Mouse (Mus musculus) brain, adult 2 months (tissue): Measurements from ENCODE around the gene Atp6v0b.

Experiments used
- DNase-seq: peaks from one replicate; pipeline ENCODE4 v3.0.0; 2011; ENCODE audit warnings: low read depth, low spot score

Atp6v0b gene

DNA sequence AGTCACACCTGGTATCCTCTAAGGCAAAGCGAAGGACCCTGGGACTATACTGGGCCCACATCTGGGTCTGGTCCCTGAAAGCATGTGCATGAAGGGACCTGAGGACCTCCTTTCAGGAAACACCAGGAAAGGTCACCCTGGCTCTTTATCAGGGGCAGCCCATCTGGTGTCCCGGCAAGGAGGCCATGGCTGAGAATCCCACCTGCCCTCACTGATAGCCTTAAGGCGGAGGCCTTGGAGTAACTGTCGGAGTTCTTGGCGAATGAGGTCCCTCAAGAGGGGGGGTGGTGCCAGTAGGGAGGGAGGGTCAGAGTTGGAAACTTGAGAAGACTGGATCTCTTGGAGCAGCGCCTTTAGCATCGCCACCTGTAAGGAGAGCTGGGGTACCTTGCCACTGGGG lies 15.3 kb downstream of the Atp6v0b start:
- DNase-seq, result no peak

DNA sequence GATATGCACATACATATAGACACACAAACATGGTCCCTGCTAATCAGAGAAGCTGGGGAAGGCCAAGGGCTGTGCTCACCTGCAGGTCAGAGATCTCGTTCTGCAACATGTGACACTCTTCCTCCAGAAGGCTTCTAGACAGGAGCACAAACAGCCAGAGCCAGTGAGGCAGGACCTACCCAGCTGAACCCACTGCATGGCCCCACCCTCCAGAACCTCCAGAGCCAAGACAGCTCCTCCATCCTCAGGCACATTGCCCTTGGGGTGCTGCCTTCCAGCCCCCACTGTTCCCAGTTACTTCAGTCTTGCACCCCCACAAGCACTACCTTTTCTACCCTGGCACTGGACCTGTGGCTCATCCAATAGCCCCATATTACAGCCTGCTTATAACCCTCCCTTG lies 16.7 kb downstream of the Atp6v0b start:
- no peak for DNase-seq

DNA sequence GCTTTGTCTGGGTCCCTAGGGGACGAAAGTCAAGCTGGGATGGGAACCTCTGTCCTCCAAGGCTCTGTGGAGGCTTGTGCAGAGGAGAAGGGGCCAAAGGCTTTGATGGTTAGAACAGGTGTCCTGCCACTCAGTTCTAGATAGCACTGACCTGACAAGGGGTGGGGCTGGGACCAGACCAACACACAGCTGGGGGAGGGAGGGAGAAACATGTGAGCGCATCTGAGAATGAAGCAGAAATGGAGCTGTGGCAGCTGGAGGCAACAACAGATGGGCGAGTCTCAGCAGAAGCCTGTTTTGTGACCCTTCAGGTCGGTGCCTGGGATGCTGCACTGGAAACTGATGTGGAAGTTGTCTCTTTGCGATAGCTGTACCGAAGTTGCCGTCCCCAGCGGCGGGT lies 17.8 kb downstream of the Atp6v0b start:
- no peak for DNase-seq

DNA sequence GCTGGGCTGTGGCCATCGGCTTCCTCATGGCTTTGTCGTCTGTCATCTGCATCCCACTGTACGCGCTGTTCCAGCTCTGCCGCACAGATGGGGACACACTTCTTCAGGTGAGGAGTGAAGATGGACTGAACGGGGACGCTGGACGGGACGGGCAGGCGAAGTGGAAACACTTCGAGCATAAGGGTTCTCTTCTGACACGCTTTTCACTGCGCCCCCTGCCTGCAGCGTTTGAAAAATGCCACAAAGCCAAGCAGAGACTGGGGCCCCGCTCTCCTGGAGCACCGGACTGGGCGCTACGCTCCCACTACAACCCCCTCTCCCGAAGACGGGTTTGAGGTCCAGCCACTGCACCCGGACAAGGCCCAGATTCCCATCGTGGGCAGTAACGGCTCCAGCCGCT lies 19.3 kb downstream of the Atp6v0b start:
- peak; percentile 59 for DNase-seq

DNA sequence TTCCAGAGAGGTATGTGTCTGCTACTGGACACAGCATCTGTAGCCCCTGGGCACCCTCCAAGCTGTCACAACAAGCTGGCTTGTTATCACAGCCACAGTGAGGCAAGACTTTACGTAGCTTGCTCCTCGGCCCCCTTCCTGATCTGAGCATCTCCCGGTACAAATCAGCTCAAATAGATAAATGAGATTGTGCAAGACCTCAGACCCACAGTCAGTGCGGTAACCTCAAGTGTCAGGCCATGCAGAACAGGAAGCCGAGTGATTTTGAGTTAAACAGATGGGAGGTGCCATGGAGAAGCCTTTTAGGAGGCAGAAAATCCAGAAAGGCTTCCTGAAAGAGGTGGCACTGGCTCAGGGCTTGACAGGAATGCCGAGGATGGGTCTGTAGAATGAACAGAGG lies 20.1 kb downstream of the Atp6v0b start:
- DNase-seq, result no peak

DNA sequence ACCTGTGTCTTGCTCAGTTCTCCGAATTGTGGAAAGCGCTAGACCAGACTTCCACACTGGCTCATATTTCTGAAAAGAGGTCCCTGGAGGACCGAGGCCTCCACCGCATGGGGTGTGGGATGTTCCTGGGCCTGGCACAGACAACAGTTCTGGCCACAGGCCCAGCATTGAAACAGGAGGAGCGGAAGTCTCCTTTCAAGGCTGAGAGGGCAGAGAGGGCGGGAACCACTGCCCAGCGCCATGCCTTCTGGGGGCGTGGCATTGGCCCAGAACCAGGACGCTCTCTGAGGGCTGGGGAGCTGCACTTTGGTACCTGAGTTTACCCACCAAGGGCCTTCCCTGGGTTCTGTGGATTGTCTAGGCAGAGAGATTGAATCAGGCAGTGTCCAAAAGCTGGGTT lies 21.1 kb downstream of the Atp6v0b start:
- DNase-seq, result peak; percentile 66

DNA sequence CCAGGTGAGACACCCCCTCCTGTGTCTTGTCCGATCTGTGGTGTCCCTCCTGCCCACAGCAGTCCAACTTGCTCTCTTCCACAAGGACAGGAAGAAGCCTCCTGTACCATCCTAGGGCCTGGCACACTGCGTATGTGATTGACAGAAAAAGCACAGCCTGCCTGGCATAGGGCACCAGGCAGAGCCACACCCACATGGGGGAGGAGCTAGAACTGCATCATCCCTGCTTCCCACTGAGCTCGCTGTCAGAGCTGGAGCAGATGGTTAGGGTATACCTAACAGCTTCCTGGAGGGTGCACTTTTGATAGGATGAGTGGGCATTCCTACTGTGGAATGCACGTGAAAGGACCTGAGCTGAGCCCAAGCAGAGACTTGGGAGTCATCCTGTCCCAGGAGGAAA lies 24.3 kb downstream of the Atp6v0b start:
- DNase-seq, result peak; percentile 85

DNA sequence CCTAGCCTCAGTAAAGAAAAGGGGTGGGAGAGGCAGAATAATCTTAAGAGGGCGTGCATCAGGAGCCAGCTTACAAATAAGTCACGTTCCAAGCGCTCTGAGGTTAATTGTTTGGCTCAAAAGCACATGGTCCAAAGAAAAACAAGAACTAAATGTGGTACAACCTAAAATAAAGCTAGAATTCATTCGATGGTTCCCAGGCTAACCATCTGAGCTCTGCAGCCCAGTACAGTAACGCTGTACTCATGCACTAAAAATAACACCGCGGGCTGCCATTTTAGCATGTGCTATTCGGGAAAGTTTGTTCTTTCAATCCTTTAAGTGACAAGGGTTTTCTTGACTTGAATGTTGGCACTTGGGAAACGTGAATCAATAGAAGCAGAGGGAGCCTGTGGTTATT lies 26.6 kb downstream of the Atp6v0b start:
- peak; percentile 47 for DNase-seq

DNA sequence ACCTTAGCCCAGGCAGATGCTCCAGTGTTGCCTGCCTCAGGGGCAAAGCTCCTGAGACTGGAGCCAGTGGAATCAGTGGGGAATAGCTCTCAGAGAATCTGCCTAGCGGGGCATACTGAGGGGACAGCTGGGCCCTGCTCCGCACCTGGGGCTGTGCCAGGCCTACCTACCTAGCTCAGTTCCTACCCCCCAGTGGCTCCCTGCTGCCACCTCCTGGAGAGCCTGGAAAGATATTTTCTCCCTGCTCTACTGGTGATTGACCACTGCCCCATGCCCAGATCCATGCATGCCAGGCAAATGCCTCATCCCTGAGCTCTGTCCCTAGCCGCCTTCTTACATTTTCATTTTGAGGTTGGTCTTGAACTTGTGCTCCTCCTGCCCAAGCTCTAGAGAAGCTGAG lies 28.3 kb downstream of the Atp6v0b start:
- DNase-seq, result peak; percentile 76

DNA sequence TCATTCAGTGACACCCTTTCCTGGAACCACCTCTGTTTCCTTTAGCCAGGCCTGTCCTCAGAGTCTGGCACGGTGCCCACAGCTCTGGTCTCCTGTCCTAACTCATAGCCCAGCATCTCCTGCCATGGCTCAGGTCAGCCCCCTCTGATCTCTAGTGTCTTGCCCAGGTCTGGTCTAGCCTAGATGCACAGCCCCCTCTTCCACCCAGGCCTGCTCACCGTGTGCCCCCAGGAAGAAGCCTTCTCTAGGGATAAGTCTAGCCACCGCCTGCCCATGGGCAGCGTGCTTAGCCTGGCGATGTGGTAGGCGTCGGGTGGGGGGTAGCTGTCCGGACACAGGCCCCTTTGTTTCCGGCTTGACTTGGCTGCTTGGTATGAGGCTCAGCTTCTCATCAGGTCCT lies 32.0 kb downstream of the Atp6v0b start:
- DNase-seq, result peak; percentile 74

DNA sequence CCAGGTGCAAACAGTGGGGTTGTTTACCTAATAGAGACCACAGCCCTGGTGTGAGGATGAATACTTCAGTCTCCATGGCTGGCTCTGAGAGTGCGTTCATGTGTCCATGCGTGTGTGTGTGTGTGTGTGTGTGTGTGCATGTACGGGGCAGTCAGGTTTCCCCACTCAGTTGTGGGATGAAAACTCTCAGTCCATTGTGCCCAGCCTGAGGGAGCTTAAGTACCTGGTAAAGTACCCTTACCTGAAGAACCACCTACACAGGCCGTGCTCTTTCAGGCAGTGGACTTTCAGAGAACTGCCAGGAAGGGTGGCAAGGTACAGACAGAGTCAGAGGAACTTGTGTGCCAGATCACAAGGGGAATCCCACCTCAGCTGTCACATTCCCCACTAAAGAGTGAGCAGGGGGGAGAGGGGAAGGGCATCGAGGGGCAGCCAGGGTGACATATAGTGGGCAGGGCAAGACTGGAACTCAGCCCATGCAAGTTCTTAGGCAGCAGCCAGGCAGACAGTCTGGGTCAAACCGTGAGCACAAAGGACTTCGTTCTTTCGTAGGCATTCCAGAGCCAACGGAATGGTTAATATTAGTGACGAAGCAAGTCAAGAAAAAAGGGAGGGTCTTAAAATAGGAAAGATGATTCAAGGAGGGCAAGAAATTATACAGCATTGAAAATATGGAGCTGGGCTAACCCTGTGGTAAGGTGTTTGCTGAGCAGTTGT lies 34.8 kb downstream of the Atp6v0b start:
- peak; percentile 32 for DNase-seq

DNA sequence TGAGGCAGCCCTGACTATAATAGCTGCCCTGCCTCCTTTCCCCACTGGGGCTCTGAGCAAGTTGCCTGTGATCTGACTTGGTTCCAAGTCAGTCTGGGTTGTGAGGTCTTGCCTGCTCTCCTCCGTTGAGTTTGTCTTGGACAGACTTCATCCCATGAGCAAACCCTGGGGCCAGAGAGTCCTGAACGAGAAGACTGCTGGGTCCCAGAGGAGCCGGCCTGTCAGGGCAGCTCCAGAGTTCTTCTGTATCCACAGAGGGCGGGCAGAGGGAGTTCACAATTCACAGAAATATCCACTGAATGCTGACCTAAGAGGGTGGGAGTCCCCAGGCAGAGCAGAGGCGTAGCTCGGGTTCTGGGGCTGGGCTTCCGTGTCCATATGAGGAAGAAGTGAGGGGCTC lies 36.3 kb downstream of the Atp6v0b start:
- peak; percentile 27 for DNase-seq

DNA sequence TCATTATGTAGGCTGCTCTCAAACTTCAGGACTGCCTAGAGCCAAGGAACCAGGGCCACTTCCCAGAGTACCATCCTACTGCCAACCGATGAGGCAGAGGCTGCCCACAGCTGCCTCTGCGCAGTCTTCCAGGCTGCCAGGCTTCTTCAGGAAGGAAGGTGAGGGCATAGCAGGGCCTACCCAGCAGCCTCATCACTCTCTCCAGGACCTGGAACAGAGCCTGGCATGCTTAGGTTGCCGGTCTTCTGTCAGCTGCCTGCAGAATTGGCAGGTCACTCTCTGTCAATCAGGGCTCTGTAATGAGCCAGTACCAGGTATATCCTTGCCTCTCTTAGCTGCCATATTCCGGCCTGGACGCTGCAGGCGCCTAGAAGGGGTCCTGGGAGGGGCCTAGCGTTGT lies 37.0 kb downstream of the Atp6v0b start:
- DNase-seq, result peak; percentile 48

DNA sequence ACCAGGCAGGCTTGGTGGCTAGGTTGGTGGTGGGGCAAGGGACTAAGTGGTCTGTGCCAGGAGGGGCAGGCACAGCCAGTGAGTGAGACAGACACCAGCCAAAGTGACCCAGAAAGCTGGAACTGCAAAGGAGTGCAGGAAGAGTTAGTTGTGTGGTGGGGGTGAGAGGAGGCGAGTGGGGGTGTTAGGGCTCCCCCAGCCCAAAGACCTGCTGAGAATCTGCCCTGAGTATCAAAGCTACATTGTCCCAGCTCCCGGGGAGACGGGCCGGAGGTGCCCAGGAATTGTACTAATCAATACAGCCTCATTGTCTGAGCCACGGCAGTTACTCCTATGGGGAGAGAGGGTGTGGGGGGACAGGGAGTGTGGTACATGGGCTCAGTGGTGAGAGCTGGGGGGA lies 37.6 kb downstream of the Atp6v0b start:
- peak; percentile 28 for DNase-seq

DNA sequence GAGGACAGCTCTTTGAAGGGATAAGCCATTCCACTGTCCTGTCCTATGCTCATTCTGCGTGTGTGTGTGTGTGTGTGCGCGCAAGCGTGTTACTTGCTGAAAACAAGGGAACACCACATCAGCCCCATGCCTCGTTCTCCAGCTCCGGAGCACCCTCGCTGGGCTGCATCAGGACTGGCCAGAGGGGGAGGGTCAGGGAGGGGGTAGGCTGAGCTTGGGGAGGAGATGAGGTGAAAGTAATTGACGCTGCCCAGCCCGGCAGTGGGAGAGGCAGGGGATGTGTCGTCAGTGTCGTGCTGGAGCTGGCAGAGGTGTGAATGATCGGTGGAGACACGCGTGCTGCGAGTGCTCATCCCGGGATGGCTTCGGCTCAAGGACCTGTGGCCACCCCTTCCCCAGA lies 38.1 kb downstream of the Atp6v0b start:
- peak; percentile 64 for DNase-seq

DNA sequence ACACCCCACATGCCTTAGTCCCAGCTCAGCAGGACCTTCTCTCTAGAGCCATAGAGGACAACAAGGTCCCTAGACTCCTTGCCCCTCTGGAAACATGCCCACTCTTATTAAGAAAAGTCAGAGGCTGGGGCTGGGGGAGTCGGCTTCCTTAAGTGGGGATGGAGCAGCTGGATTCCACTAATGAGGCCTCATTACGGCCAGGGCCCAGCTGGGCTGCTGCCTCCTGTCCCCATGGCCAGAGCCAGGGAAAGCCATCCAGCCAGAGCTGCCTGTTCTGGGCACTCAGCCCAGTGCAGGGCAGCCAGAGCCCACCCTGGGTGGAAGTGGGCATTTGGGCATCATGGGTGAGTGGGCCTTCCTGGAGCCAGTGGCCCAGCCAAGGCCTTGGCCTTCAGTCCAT lies 40.1 kb downstream of the Atp6v0b start:
- DNase-seq, result no peak

DNA sequence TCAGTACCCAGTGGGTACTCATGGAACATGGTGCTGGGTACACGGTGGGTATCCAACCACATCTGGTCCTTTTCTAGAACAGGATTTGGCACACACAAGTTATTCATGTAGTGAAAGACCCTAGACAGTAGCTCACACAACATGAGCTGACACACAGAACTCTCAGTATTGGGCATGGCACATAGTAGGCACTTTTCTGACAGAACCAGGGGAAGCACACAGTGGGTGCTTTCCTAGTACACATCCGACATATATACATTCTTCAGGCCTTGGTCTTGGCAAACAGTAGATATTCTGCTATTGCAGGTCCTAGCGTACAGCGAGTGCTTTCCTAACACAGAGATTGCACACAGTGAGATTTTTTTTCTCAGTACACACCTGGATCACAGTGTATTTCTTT lies 40.9 kb downstream of the Atp6v0b start:
- DNase-seq, result no peak

DNA sequence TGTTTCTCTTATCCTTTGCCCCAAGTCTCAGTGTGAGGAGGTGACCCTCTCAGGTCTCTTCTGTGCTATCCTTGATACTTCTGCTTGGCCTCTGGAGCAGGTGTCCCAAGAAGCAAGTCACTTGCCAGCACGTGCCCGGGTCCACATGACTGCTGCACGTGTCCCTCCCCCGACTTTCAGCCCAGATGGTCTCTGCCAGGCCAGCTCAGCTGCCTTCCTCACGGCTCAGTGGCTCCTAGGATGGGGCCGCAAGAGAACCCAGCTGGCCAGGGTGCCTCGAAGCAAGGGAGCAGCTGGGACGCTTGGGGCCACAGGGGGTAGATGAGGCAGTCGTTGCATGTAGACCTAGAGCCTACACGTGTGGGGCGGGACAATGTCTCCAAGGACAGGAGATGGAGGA lies 41.8 kb downstream of the Atp6v0b start:
- DNase-seq, result no peak

DNA sequence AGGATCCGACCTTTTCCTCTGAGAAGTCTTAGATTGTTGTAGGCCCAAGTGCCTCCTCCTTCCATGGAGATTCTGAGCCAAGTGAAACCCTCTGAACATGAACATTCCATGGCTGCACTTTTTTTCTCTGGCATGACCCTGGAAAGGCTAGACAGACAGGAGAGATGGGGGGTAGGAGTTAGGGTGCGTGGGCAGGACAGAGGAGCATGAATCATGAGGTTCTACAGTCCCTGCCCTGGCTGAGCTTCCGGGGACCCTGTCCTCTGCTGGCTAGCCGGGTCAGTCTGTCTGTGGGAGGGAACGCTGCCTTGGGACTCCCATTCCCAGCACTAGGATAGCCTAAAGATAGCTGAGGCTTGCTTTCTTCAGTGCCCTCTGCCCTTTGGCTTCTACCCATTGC lies 42.7 kb downstream of the Atp6v0b start:
- no peak for DNase-seq

DNA sequence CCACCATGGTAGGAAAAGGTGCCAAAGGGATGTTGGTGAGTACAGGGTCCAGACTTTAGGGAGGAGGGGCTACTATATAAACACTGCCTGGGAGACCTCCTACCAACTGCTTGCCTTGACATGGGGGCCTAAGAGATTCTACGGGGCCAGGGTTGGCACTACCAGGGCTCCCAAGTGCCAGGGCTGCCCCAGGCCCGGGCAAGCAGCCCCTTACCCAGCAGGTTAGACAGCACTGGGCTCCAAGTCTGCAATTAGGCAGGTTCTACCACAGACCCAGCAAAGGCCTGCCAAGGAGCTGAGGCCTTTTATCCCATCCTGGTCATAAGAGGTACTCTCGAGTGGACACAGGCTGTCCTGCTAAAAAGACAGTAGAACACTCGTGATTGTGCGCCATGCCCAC lies 44.0 kb downstream of the Atp6v0b start:
- no peak for DNase-seq

DNA sequence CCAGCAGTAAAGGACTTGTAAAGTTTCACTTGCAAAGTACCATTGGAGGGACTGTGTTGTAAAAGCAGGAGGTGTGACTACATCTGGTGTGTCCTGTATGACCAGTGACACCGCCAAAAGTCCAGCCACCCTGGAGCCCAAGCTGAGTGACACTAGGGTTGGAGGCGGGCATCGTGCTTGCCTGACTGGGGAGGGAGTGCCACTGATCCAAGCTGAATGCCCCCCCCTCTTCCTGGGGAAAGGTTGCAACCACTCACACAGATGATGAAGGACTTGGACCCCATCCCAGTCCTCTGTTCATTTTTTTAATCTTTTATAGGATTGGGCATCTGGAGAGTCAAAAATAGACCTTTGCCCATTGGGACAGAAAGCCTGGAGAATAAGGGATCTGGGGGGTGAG lies 45.6 kb downstream of the Atp6v0b start:
- no peak for DNase-seq

DNA sequence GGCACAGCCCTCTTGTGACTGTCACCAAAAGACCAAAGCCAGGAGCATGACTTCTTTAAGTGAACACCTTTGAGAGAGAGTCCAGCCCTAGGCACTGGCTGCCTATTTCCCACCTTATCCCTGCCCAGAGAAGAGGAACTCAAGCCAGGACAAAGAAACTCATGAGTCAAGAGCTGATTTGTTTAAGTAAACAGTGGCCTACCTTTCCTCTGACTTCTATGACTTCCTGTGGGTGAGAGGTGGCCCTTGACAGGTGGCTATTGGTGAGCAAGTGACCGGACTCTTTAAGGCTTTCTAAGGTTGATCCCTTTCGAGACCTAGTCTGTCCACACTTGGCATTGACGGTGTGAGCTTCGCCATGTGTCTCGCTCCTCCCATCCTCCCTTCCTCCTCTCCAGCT lies 46.3 kb downstream of the Atp6v0b start:
- no peak for DNase-seq

DNA sequence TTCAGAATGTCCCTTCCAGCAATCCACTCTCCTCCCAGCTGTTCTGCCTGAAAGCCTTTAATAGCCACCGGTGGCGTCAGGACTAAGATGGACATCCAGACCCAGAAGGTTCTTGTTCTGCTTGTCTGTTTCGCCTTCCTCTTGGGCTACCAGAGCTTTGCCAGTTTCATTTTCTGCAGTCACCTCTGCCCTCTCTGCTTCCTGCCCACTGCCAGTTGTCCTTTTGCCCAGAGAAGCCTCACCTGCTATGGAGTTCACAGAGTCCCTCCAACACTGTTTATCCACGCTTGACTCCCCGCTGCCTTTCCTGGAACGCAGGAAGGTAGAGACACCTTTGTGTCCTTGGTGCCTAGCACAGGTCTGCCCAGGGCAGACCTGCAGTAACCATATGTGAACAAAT lies 47.8 kb downstream of the Atp6v0b start:
- no peak for DNase-seq

DNA sequence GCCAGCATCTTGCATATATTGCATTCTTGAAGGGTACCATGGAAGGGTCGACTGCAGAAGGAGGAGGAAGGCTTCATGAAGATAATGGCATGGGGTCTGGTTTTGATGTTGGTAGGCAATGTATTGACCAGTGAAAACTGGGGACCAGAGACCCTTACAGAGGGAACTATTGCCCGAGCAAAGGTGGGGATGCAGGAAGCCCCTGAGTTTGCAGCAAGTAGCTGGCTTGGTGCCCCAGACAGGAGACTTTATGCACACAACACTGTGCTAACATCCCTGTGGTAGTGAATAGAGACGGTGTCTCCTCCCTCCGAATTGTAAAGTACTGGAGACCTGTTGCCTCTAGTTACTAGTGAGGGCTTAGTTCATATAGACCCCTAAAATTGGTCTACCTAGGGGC lies 49.9 kb downstream of the Atp6v0b start:
- no peak for DNase-seq
